Mouse (Mus musculus) E14TG2a.4 (cell line): ENCODE measurements around the gene Omg.

Source experiments
- CTCF ChIP-seq: conservative IDR thresholded peaks from 2 replicates; pipeline ENCODE4 v1.5.1; 2014; ENCODE audit warnings: low read length
- NANOG ChIP-seq: IDR thresholded peaks from 2 replicates; pipeline ENCODE4 v1.6.1; 2014; ENCODE audit warnings: borderline replicate concordance, low read length, mixed read lengths

DNA sequence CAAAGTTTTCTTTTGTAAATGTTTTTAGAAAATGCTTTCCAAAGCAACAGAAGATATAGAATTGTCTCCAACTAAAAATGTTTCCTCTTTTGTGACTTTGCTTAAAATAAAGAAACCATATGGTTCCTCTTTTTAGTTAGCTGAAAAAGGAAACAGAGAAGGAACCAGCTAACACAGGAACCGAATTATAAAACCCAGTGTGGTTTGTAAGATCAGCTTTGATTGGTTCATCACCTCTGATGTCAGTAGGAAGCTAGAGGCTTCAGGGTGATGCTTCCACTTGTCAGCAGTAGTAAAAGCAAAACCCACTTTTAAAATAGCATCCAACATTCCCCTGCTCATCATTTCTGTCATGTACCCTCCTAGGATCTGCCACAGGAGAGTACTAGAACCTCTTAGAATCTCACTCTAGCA is 16.0 kb upstream of the Omg start:
- TF ChIP-seq CTCF (no peak), NANOG (no peak)
